ENCODE assay signal across 19 mouse cellular contexts in genomic region chr15:98859319-98860043, GRCm38 (mm10). TPM values are rescaled to one million over a fixed set of nuclear protein-coding genes. Genes with fewer than 3 reads are reported as not detected.
"Had no signal": no experiment of that assay in that cellular context is flagged by ENCODE, and none has a peak within 500 bp of the region (broad histone marks: within the 10 kb centered on the region; RNA-seq: fewer than 3 reads in every experiment).

No protein-coding gene starts in this region.

- DNase-seq: kidney, adult 2 months; kidney, postnatal 25 days; layer of hippocampus, adult 9-11 months; lung, embryonic 14.5 days; lung, postnatal 36 days; midbrain, embryonic 14.5 days; thymus, postnatal 36 days had no signal

- H3K9ac ChIP-seq: limb, embryonic 13.5 days; lung, embryonic 14.5 days had no signal

- H3K27me3 ChIP-seq: limb, embryonic 13.5 days had no signal

- ATAC-seq: intestine, postnatal 0 days; lung, postnatal 0 days had no signal

- H3K9me3 ChIP-seq: limb, embryonic 10.5 days; limb, embryonic 13.5 days had no signal

- H3K4me2 ChIP-seq: limb, embryonic 13.5 days; lung, embryonic 14.5 days; midbrain, embryonic 11.5 days had no signal

- H3K4me3 ChIP-seq: layer of hippocampus, adult 2 months; limb, embryonic 10.5 days; limb, embryonic 13.5 days had no signal

- H3K4me1 ChIP-seq: limb, embryonic 10.5 days; limb, embryonic 13.5 days had no signal

- H3K27ac ChIP-seq: kidney, postnatal 0 days; layer of hippocampus, adult 2 months; limb, embryonic 10.5 days; limb, embryonic 13.5 days had no signal

RNA-seq across cellular contexts. Expression of gene Dhh, which starts 38.9 kb away (rescaled TPM):
- total RNA-seq: megakaryocyte-erythroid progenitor cell, adult 5-6 weeks had no signal

RNA-seq across cellular contexts. Expression of gene Ddn, which starts 50.2 kb away (rescaled TPM):
- total RNA-seq: liver, adult 2 months; megakaryocyte-erythroid progenitor cell, adult 5-6 weeks had no signal
- polyA plus RNA-seq: intestine, embryonic 14.5 days; limb, embryonic 10.5 days; liver, adult 2 months; small intestine, adult 2 months; stomach, embryonic 16.5 days had no signal
